Mouse (Mus musculus) CH12.LX (cell line): Measurements from ENCODE around the gene Olfr643. TPM values are rescaled to one million over a fixed set of nuclear protein-coding genes. Genes with fewer than 3 reads are reported as not detected.

Source experiments
- DNase-seq: peaks from one replicate; pipeline ENCODE4 v3.0.0-alpha.2; 2013; ENCODE audit errors: extremely low read depth
- H3K27ac ChIP-seq: 2 replicates; pipeline ENCODE4 v1.5.1; 2012; ENCODE audit warnings: low read depth, mild to moderate bottlenecking, control low read depth, moderate library complexity; ENCODE audit not compliant: insufficient read depth
- H3K27me3 ChIP-seq: replicated peaks from 2 replicates; pipeline ENCODE3; 2012; ENCODE audit warnings: inconsistent platforms
- H3K36me3 ChIP-seq, 2 experiments: replicated peaks in 1 of 2; 2 replicates each; pipeline versions ENCODE3 to v1.6.1; 2012; ENCODE audit warnings: inconsistent platforms in 1 of 2, low read length in 1 of 2, mild to moderate bottlenecking in 1 of 2, mixed read lengths in 1 of 2, moderate library complexity in 1 of 2; ENCODE audit not compliant: control insufficient read depth in 1 of 2, insufficient read depth in 1 of 2
- H3K4me1 ChIP-seq, 2 experiments: 2 replicates each; pipeline ENCODE4 v1.6.1; 2012; ENCODE audit warnings: inconsistent platforms in 1 of 2, moderate library complexity in 1 of 2; ENCODE audit not compliant: insufficient read depth in 2 of 2, control insufficient read depth in 1 of 2
- H3K4me2 ChIP-seq: 2 replicates; pipeline ENCODE4 v1.6.1; 2012; ENCODE audit warnings: low read depth, mild to moderate bottlenecking, control low read depth; ENCODE audit not compliant: poor library complexity, insufficient read depth, severe bottlenecking
- H3K4me3 ChIP-seq, 3 experiments: fragments of 150-350 bp in 1 of 3; sonication (generic) in 1 of 3; replicated peaks in 1 of 3; 2 replicates each; pipeline versions ENCODE3 to v1.5.1; 2011 to 2012; ENCODE audit warnings: low read depth in 2 of 3, low read length in 2 of 3, mild to moderate bottlenecking in 2 of 3, moderate library complexity in 2 of 3, control low read depth in 1 of 3, improper control_type of control experiment in 1 of 3, inconsistent platforms in 1 of 3, mixed read lengths in 1 of 3; ENCODE audit not compliant: poor library complexity in 1 of 3
- H3K79me2 ChIP-seq: replicated peaks from 2 replicates; pipeline ENCODE4 v1.6.1; 2012; ENCODE audit warnings: mild to moderate bottlenecking, moderate library complexity; ENCODE audit not compliant: control insufficient read depth, poor library complexity, insufficient read depth, severe bottlenecking; ENCODE audit errors: extremely low read depth
- H3K9ac ChIP-seq: 2 replicates; pipeline ENCODE4 v1.6.1; 2012; ENCODE audit warnings: low read depth, mild to moderate bottlenecking, control low read depth, moderate library complexity; ENCODE audit not compliant: insufficient read depth
- H3K9me3 ChIP-seq: replicated peaks from 2 replicates; pipeline ENCODE3; 2012; ENCODE audit warnings: low read length, inconsistent platforms, mixed read lengths
- BHLHE40 ChIP-seq: IDR thresholded peaks from 2 replicates; pipeline ENCODE4 v1.6.1; 2011; ENCODE audit warnings: mild to moderate bottlenecking, low read depth, low read length, improper control_type of control experiment
- CHD2 ChIP-seq: IDR thresholded peaks from 2 replicates; pipeline ENCODE4 v1.6.1; 2011; ENCODE audit warnings: low read length, improper control_type of control experiment
- E2F4 ChIP-seq: IDR thresholded peaks from 2 replicates; pipeline ENCODE4 v1.6.1; 2011; ENCODE audit warnings: low read depth, low read length, improper control_type of control experiment; ENCODE audit not compliant: insufficient replicate concordance
- ELF1 ChIP-seq: IDR thresholded peaks from 2 replicates; pipeline ENCODE4 v1.6.1; 2014; ENCODE audit warnings: low read depth, mild to moderate bottlenecking, inconsistent platforms, low read length, improper control_type of control experiment
- EP300 ChIP-seq: IDR thresholded peaks from 2 replicates; pipeline ENCODE4 v1.6.1; 2011; ENCODE audit warnings: low read length, improper control_type of control experiment
- GABPA ChIP-seq: IDR thresholded peaks from 2 replicates; pipeline ENCODE4 v1.6.1; 2012; ENCODE audit warnings: low read depth, low read length, improper control_type of control experiment, inconsistent platforms; ENCODE audit not compliant: insufficient replicate concordance
- HCFC1 ChIP-seq: IDR thresholded peaks from 2 replicates; pipeline ENCODE4 v1.6.1; 2012; ENCODE audit warnings: low read depth, mild to moderate bottlenecking, inconsistent platforms, low read length, improper control_type of control experiment
- IRF4 ChIP-seq: IDR thresholded peaks from 2 replicates; pipeline ENCODE4 v1.6.1; 2014; ENCODE audit warnings: low read depth, mild to moderate bottlenecking, inconsistent platforms, low read length, improper control_type of control experiment
- JUND ChIP-seq: conservative IDR thresholded peaks from 2 replicates; pipeline ENCODE4 v1.6.1; 2011; ENCODE audit warnings: low read depth, low read length, improper control_type of control experiment
- KAT2A ChIP-seq: IDR thresholded peaks from 2 replicates; pipeline ENCODE4 v1.6.1; 2012; ENCODE audit warnings: low read length, improper control_type of control experiment, inconsistent platforms; ENCODE audit not compliant: insufficient replicate concordance
- MEF2A ChIP-seq: IDR thresholded peaks from 2 replicates; pipeline ENCODE4 v1.6.1; 2014; ENCODE audit warnings: low read depth, mild to moderate bottlenecking, inconsistent platforms, low read length, improper control_type of control experiment, borderline replicate concordance
- MXI1 ChIP-seq: IDR thresholded peaks from 2 replicates; pipeline ENCODE4 v1.6.1; 2011; ENCODE audit warnings: mild to moderate bottlenecking, low read depth, low read length, improper control_type of control experiment
- NELFE ChIP-seq: IDR thresholded peaks from 2 replicates; pipeline ENCODE4 v1.6.1; 2011; ENCODE audit warnings: low read depth, low read length, improper control_type of control experiment
- NRF1 ChIP-seq: IDR thresholded peaks from 2 replicates; pipeline ENCODE4 v1.6.1; 2014; ENCODE audit warnings: low read depth, mild to moderate bottlenecking, inconsistent platforms, low read length, improper control_type of control experiment, moderate library complexity
- POLR2A ChIP-seq: IDR thresholded peaks from 2 replicates; pipeline ENCODE4 v1.6.1; 2011; ENCODE audit warnings: low read depth, mild to moderate bottlenecking, improper control_type of control experiment, low read length
- RAD21 ChIP-seq: IDR thresholded peaks from 2 replicates; pipeline ENCODE4 v1.6.1; 2011; ENCODE audit warnings: low read depth, mild to moderate bottlenecking, low read length, improper control_type of control experiment, moderate library complexity
- RCOR1 ChIP-seq: conservative IDR thresholded peaks from 2 replicates; pipeline ENCODE4 v1.6.1; 2012; ENCODE audit warnings: low read depth, mild to moderate bottlenecking, inconsistent platforms, low read length, improper control_type of control experiment
- SIN3A ChIP-seq: IDR thresholded peaks from 2 replicates; pipeline ENCODE4 v1.6.1; 2012; ENCODE audit warnings: low read length, improper control_type of control experiment, inconsistent platforms
- SMC3 ChIP-seq: IDR thresholded peaks from 2 replicates; pipeline ENCODE4 v1.6.1; 2011; ENCODE audit warnings: low read depth, low read length, improper control_type of control experiment
- USF2 ChIP-seq: conservative IDR thresholded peaks from 2 replicates; pipeline ENCODE4 v1.6.1; 2011; ENCODE audit warnings: low read depth, low read length, improper control_type of control experiment
- ZC3H11A ChIP-seq: IDR thresholded peaks from 2 replicates; pipeline ENCODE4 v1.6.1; 2012; ENCODE audit warnings: low read depth, mild to moderate bottlenecking, inconsistent platforms, low read length, improper control_type of control experiment
- ZKSCAN1 ChIP-seq: IDR thresholded peaks from 2 replicates; pipeline ENCODE4 v1.6.1; 2012; ENCODE audit warnings: low read depth, inconsistent platforms, low read length, improper control_type of control experiment, borderline replicate concordance
- ZNF384 ChIP-seq: IDR thresholded peaks from 2 replicates; pipeline ENCODE4 v1.6.1; 2012; ENCODE audit warnings: low read depth, low read length, improper control_type of control experiment, inconsistent platforms
- dilution Hi-C: fragments of 300-500 bp; cut with MboI; formaldehyde crosslinking; loops from 2 replicates; pipeline ENCODE4 v1.14.3; 2020; ENCODE audit warnings: low sequenced_read_pairs; ENCODE audit not compliant: extremely low pct_unique_long_range_greater_than_20kb, extremely low pct_ligation_motif_present
- in situ Hi-C: fragments of 300-500 bp; cut with MboI; formaldehyde crosslinking; loops from 3 replicates; pipeline ENCODE4 v1.14.3; 2019; ENCODE audit warnings: low sequenced_read_pairs, low pct_ligation_motif_present, low pct_unique_long_range_greater_than_20kb, mixed read lengths
- polyA plus RNA-seq: library from polyadenylated mRNA; unstranded; fragments of >175 nt; gene quantifications from 2 replicates; pipeline ENCODE4 v1.2.1, GENCODE M21; 2012; ENCODE audit warnings: low read depth; ENCODE audit not compliant: insufficient read length
- total RNA-seq, 2 experiments: library from RNA; depleted of rRNA; stranded (reverse); fragments of 300-350 nt in 1 of 2; fragments of >200 nt in 1 of 2; gene quantifications; 2 replicates each; pipeline ENCODE4 v1.2.3; 2012 to 2014

The Olfr643 gene
- total and polyA plus RNA-seq, 3 experiments: not detected

DNA sequence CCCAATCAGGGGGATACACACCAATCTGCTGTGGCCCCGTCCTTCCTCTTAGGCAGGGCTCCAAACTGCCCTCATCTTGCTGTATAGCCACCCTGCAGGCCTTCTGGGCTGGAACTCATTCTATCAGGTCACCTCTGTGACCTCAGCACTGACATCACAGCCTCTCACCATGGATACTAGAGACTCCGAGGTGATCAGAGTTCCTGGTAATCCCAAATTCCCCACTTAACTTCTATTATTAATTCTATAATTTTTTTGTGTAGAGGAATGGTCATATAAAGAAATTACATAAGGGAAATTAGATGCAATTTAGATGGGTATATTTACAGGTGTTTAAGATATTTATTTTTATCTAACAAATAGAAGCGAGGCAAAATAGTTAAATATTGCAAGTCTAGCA lies 6.0 kb upstream of the Olfr643 start, which contains the start of gene Ubqln3:
Ubqln3 (minus strand) TSS at position 101 of the 400 bp plus-strand sequence.
- TF ChIP-seq HCFC1 (no peak), RAD21 (no peak), IRF4 (no peak), JUND (no peak), SMC3 (no peak), MEF2A (no peak), KAT2A (no peak), EP300 (no peak), MXI1 (no peak), USF2 (no peak)
- TF ChIP-seq, all 38 proteins: peak for 0
- H3K9me3 ChIP-seq: no peaks in the 10 kb centered on the region
- H3K27me3 ChIP-seq: no peaks in the 10 kb centered on the region
- dilution Hi-C loops: no loop called here
- no peak within 1 kb of the TSS for H3K27ac ChIP-seq
- in situ Hi-C loops: no loop called here
- H3K4me2 ChIP-seq: no peak within 1 kb of the TSS
- no peaks in the 10 kb centered on the region for H3K36me3 ChIP-seq
- H3K4me3 ChIP-seq: no peak within 1 kb of the TSS
- H3K4me1 ChIP-seq: no peaks in the 10 kb centered on the region
- DNase-seq: no peak
- no peaks in the 10 kb centered on the region for H3K79me2 ChIP-seq
- H3K9ac ChIP-seq: no peak within 1 kb of the TSS

DNA sequence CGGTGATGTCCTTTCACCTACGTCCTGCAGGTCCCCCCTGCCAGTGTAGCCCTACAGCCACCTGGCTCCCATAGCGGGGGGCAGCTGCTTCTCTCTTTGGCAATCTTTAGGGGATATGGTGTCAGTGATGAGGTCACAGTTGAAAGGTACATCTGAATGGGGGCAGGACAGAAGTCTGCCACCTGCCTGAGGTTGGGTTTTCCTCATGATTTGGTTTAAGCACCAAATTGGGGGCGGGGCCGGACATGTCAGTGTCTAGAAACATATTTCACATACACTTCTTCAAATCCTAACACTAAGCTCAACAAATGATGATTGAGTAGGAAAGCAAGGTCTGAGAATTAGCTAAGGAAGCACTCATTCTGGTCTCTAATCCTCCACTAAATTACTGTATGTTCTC lies 7.5 kb downstream of the Olfr643 start, which contains the start of gene Ubqln5:
Ubqln5 (minus strand) TSS at position 101 of the 400 bp plus-strand sequence.
- H3K79me2 ChIP-seq: no peaks in the 10 kb centered on the region
- no peak for DNase-seq
- no peak within 1 kb of the TSS for H3K4me3 ChIP-seq
- H3K9me3 ChIP-seq: no peaks in the 10 kb centered on the region
- H3K9ac ChIP-seq: no peak within 1 kb of the TSS
- no peak within 1 kb of the TSS for H3K4me2 ChIP-seq
- no peak within 1 kb of the TSS for H3K27ac ChIP-seq
- H3K36me3 ChIP-seq: no peaks in the 10 kb centered on the region
- dilution Hi-C loops: no loop called here
- no peaks in the 10 kb centered on the region for H3K4me1 ChIP-seq
- H3K27me3 ChIP-seq: no peaks in the 10 kb centered on the region
- in situ Hi-C loops: no loop called here
- TF ChIP-seq RAD21: no peak
- TF ChIP-seq GABPA: no peak
- no peak for TF ChIP-seq POLR2A
- no peak for TF ChIP-seq NRF1
- no peak for TF ChIP-seq SIN3A
- no peak for TF ChIP-seq ZKSCAN1
- TF ChIP-seq BHLHE40: no peak
- TF ChIP-seq ZNF384: no peak
- TF ChIP-seq E2F4: no peak
- TF ChIP-seq MEF2A: no peak
- TF ChIP-seq ELF1: no peak
- no peak for TF ChIP-seq RCOR1
- TF ChIP-seq HCFC1: no peak
- no peak for TF ChIP-seq SMC3
- TF ChIP-seq CHD2: no peak
- TF ChIP-seq ZC3H11A: no peak
- no peak for TF ChIP-seq KAT2A
- TF ChIP-seq NELFE: no peak
- TF ChIP-seq, all 38 proteins: peak for 0
